Mouse (Mus musculus): ENCODE data around the gene Kctd6. TPM values are rescaled to one million over a fixed set of nuclear protein-coding genes. Genes with fewer than 3 reads are reported as not detected.

Gene Kctd6
- polyA plus RNA-seq, 1 experiment from 2014 or later: 20.8 TPM

- WGBS: 79% methylated on average over 1 of the region's 1 CpGs
Observed at GRCm38 (mm10) chr14:8233252-8233651, 19.3 kb downstream of the Kctd6 start.

DNA sequence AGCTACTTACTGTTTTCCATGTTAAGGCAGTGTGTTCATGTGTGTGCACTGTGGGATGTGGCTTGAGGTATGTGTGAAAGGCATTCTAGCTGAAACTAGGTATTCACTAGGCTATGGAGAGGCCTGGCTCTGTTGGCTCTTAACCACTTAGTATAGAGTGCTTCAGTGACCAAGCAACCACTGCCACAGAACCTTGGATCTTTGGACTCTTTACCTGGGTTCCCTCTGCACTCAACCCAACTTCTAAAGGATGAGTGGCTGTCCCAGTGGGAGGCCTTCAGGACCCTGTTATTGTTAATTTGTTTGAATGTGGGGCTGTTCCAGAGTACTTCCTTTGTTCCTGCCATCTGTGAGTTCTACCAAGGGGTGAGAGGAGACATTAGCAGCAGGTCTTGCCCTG is 27.9 kb downstream of the Kctd6 start:
- no peaks in the 10 kb centered on the region for H3K27me3 ChIP-seq
- no peaks in the 10 kb centered on the region for H3K9me3 ChIP-seq
- no peaks in the 10 kb centered on the region for H3K4me1 ChIP-seq (replicated peaks)
- no peak overlapping the region for H3K4me3 ChIP-seq
- H3K4me2 ChIP-seq: no peak overlapping the region
- no peak overlapping the region for H3K27ac ChIP-seq (replicated peaks)
- H3K9ac ChIP-seq: no peak overlapping the region
- no peak for ATAC-seq (ENCODE audit: low FRiP score, low read depth)
- H3K36me3 ChIP-seq: no peaks in the 10 kb centered on the region

More at GRCm38 (mm10) chr14:8233252-8233651, 19.3 kb downstream of the Kctd6 start:
- H3K9ac ChIP-seq: no peak overlapping the region
- H3K4me1 ChIP-seq (replicated peaks): no peaks in the 10 kb centered on the region
- no peaks in the 10 kb centered on the region for H3K27me3 ChIP-seq
- no peak overlapping the region for H3K4me2 ChIP-seq
- H3K27ac ChIP-seq (replicated peaks): no peak overlapping the region
- H3K36me3 ChIP-seq: no peaks in the 10 kb centered on the region
- H3K9me3 ChIP-seq: no peaks in the 10 kb centered on the region
- no peak for ATAC-seq (ENCODE audit: low FRiP score, low read depth)
- no peak overlapping the region for H3K4me3 ChIP-seq

DNA sequence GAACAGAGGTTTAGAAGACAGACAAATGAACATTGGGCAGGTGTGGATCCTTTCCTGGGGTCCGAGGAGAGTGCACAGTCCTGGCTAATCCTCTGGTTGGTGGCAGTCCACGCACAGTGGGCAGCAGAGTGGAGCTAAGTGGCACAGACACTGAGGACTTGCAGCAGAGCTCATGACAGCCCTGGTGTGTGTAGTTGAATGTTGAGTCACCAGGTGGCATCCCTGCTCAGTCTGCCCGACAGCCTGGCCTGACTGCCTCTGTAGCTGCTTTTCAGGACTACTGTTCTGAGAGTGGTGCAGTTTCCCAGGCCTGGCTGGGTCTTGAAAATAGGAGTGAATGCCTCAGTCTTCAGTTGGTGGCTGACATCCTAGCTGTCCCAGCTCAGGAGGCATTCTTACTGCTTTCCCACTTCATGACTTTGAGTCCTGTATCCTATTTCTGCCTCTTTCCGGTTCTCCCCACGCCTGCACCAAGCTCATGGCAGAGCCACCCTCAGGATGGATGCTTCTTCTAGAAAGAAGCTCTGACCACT is 28.5 kb downstream of the Kctd6 start:
- Histone ChIP-seq H3K27ac (replicated peaks) (no peak overlapping the region; the same call in 1 of the 2 replicates), H3K4me1 (replicated peaks) (no peaks in the 10 kb centered on the region), H3K4me2 (no peak overlapping the region), H3K9ac (no peak overlapping the region), H3K9me3 (no peaks in the 10 kb centered on the region), H3K27me3 (no peaks in the 10 kb centered on the region), H3K36me3 (no peaks in the 10 kb centered on the region), H3K4me3 (no peak overlapping the region)
- ATAC-seq (ENCODE audit: low FRiP score, low read depth): peak; percentile 69
- 60% methylated on average over 5 of the region's 5 CpGs for WGBS

- H3K4me2 ChIP-seq: no peak overlapping the region
- H3K9ac ChIP-seq: no peak overlapping the region
- H3K27me3 ChIP-seq: no peaks in the 10 kb centered on the region
- H3K4me1 ChIP-seq (replicated peaks): no peaks in the 10 kb centered on the region
- 69% methylated on average over 8 of the region's 8 CpGs for WGBS
- H3K9me3 ChIP-seq: no peaks in the 10 kb centered on the region
- no peak overlapping the region for H3K4me3 ChIP-seq
- no peaks in the 10 kb centered on the region for H3K36me3 ChIP-seq
- no peak for ATAC-seq (ENCODE audit: low FRiP score, low read depth)
- no peak overlapping the region for H3K27ac ChIP-seq (replicated peaks)
Observed at GRCm38 (mm10) chr14:8243136-8243888, 29.4 kb downstream of the Kctd6 start.

DNA sequence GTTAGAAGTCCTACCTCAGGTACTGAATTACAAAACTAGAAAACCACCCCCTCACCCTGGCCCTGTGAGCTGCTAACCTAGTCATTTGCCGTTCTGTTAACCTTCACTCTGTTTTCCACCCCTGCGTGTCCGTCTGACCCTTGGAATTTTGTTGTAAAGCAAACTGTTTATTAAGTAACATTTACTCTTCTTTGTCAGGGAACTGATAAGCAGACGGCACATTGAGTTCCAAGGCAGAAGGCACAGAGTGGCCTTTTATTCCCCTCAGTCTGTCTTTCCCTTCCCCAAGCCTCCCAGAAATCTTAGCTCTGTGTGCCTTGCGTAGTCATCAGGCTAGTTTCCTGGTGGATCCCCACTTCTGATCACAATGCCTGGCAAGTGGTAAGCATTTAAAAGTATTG is 30.3 kb downstream of the Kctd6 start:
- Histone ChIP-seq H3K27me3 (no peaks in the 10 kb centered on the region), H3K9me3 (no peaks in the 10 kb centered on the region), H3K4me1 (replicated peaks) (no peaks in the 10 kb centered on the region), H3K27ac (replicated peaks) (no peak overlapping the region), H3K9ac (no peak overlapping the region), H3K4me3 (no peak overlapping the region), H3K36me3 (no peaks in the 10 kb centered on the region), H3K4me2 (no peak overlapping the region)
- no peak for ATAC-seq (ENCODE audit: low FRiP score, low read depth)
- 86% methylated on average over 5 of the region's 5 CpGs for WGBS

DNA sequence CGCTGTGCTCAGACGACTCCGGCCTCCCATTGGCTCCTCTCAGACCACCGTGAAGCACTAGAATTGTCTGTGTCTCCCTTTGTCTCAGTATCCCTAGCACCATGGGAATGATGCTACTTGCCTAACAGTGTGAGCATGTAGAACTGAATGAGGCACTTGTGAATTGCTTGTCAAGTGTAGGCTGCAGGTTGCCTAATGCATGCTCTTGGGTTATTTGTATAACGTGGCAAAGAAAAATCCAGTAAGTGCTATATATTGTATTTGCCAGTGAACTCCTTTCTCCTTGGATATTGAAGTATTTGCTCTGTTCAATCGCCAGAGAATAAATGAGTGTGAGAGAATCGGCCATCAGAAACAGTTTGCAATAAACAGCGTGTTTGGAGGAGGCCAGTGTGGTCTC is 32.9 kb downstream of the Kctd6 start:
- Histone ChIP-seq H3K27me3 (no peaks in the 10 kb centered on the region), H3K4me3 (no peak overlapping the region), H3K4me1 (replicated peaks) (no peaks in the 10 kb centered on the region), H3K36me3 (no peaks in the 10 kb centered on the region), H3K27ac (replicated peaks) (no peak overlapping the region), H3K9me3 (no peaks in the 10 kb centered on the region), H3K9ac (no peak overlapping the region), H3K4me2 (no peak overlapping the region)
- 82% methylated on average over 8 of the region's 8 CpGs for WGBS
- ATAC-seq (ENCODE audit: low FRiP score, low read depth): no peak

DNA sequence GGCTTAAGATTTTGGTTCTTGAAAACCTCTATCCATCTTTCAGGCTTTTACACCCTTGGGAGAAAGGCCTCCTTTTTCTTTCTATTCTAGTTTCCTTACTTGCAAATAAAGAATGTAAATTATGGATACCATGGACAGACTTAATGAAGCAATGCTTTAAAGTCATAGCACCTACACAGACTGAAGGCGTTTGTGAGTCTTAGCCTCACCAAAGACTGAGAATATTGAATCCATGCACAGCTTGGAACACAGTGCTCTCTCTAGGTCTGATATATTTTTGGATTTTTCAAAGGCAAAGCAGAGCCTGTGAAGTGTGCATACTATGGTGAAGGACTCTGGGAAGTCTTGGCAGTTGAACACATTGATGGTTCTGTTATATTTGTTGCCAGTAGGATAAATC is 35.3 kb downstream of the Kctd6 start:
- no peak for ATAC-seq (ENCODE audit: low FRiP score, low read depth)
- H3K4me3 ChIP-seq: no peak overlapping the region
- H3K4me2 ChIP-seq: no peak overlapping the region
- H3K9ac ChIP-seq: no peak overlapping the region
- no peaks in the 10 kb centered on the region for H3K4me1 ChIP-seq (replicated peaks)
- no peaks in the 10 kb centered on the region for H3K36me3 ChIP-seq
- no peaks in the 10 kb centered on the region for H3K27me3 ChIP-seq
- no peak overlapping the region for H3K27ac ChIP-seq (replicated peaks)
- H3K9me3 ChIP-seq: no peaks in the 10 kb centered on the region
- 88% methylated on average over 1 of the region's 1 CpGs for whole genome bisulfite sequencing

DNA sequence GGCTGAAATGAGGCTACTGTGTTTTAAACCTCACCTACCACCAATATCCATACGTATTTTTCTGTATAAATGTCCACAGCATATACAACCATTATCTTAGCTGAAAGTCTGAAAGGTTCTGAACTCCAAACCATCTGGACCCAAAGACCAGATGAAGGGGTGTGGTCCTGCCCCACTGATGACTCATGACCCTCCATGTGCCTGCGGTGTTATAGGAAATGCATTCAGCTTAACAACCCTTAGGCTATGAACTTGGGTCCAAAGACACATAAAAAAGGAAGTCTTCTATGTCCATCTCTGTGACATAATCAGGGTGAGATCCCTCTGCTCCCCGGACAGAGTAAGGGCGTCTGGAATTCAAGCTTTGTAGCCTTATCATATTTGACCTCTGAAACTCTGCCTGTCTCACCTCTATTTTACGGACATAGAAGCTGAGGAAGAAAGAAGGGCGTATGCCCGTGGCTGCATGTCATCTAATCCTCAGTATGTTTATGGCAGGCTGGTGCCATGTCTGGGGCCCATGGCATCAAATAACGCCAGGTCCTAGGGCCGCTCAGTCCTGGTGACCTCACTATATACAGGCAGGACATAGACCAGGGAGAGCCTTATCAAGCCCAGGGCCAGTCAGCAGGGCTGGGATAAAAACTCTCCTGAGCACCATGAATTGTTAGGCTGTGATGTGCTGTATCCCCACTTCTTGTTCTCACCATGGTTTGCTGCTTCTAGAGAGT is 36.4 kb downstream of the Kctd6 start:
- H3K36me3 ChIP-seq: no peaks in the 10 kb centered on the region
- no peak overlapping the region for H3K27ac ChIP-seq (replicated peaks)
- no peak overlapping the region for H3K9ac ChIP-seq
- H3K4me2 ChIP-seq: no peak overlapping the region
- no peaks in the 10 kb centered on the region for H3K4me1 ChIP-seq (replicated peaks)
- ATAC-seq (ENCODE audit: low FRiP score, low read depth): no peak
- H3K4me3 ChIP-seq: no peak overlapping the region
- H3K9me3 ChIP-seq: no peaks in the 10 kb centered on the region
- H3K27me3 ChIP-seq: no peaks in the 10 kb centered on the region
- WGBS: 93% methylated on average over 9 of the region's 9 CpGs

GRCm38 (mm10) chr14:8251330-8251885 is 37.5 kb downstream of the Kctd6 start:
- ATAC-seq (ENCODE audit: low FRiP score, low read depth): peak; percentile 65
- H3K27me3 ChIP-seq: no peaks in the 10 kb centered on the region
- WGBS: 84% methylated on average over 8 of the region's 8 CpGs

DNA sequence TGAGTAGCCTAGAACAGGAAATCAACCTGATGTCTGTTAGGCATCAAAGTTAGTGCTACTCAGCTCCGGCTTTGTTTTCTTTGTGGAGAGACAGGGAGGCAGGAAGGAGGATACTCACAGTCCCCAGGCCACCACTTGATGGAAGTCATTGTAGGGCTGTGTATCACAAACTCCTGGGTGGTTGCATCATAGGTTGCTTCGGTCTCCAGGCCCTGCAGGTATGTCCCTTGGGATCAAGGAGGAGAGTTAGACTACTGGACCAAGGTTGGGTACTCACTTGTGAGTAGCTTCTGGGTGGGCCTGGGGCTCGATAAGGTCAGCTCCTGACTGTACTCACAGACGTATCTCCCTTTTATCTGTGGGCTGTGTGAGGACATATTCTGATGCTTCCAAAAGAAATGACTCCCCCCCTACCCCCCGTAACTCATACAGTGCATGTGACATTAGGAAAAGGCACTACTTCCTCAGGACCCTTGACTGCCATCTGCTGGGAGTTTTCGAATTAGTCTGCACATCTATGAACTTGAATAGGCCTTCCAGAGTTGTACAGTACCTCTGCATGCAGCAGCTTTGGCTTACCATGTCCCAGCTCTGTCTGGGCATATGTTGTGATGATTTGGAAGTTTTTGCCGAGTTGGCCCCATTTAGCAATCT is 41.3 kb downstream of the Kctd6 start:
- H3K4me2 ChIP-seq: no peak overlapping the region

More at GRCm38 (mm10) chr14:8251330-8251885, 37.5 kb downstream of the Kctd6 start:
- H3K4me3 ChIP-seq: no peak overlapping the region
- H3K9ac ChIP-seq: no peak overlapping the region
- no peak overlapping the region for H3K27ac ChIP-seq (replicated peaks)
- H3K4me2 ChIP-seq: no peak overlapping the region
- H3K9me3 ChIP-seq: no peaks in the 10 kb centered on the region
- no peaks in the 10 kb centered on the region for H3K4me1 ChIP-seq (replicated peaks)
- no peaks in the 10 kb centered on the region for H3K36me3 ChIP-seq

DNA sequence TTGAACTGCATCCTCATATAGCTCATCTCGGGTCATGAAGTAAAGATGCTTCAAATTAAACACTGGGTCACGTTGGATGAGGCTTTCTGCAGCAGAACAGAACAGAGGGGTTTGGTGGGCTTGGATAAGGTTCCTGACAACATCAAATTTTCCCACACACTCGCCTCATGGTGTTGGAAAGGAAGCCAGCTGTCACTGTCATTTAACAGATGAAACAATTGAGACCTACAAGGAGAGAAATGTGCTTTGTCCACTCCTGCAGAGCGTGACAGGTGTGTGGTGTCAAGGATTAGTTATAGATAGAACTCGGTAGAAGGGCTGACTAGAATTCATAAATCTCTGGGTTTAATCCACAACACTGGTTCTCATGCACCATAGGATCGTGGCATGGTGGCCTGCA is 42.1 kb downstream of the Kctd6 start:
- H3K36me3 ChIP-seq: no peaks in the 10 kb centered on the region
- no peak for ATAC-seq (ENCODE audit: low FRiP score, low read depth)
- H3K9ac ChIP-seq: no peak overlapping the region
- H3K27ac ChIP-seq (replicated peaks): no peak overlapping the region
- H3K27me3 ChIP-seq: no peaks in the 10 kb centered on the region
- H3K4me1 ChIP-seq (replicated peaks): no peaks in the 10 kb centered on the region
- no peak overlapping the region for H3K4me2 ChIP-seq
- H3K9me3 ChIP-seq: no peaks in the 10 kb centered on the region
- no peak overlapping the region for H3K4me3 ChIP-seq
- WGBS: 74% methylated on average over 6 of the region's 6 CpGs

More for the DNA sequence above, 41.3 kb downstream of the Kctd6 start:
- no peak overlapping the region for H3K9ac ChIP-seq
- H3K27me3 ChIP-seq: no peaks in the 10 kb centered on the region
- H3K4me3 ChIP-seq: no peak overlapping the region
- no peak for ATAC-seq (ENCODE audit: low FRiP score, low read depth)
- no peaks in the 10 kb centered on the region for H3K36me3 ChIP-seq
- no peaks in the 10 kb centered on the region for H3K9me3 ChIP-seq
- H3K4me1 ChIP-seq (replicated peaks): no peaks in the 10 kb centered on the region
- no peak overlapping the region for H3K27ac ChIP-seq (replicated peaks)
- WGBS: 76% methylated on average over 7 of the region's 7 CpGs

DNA sequence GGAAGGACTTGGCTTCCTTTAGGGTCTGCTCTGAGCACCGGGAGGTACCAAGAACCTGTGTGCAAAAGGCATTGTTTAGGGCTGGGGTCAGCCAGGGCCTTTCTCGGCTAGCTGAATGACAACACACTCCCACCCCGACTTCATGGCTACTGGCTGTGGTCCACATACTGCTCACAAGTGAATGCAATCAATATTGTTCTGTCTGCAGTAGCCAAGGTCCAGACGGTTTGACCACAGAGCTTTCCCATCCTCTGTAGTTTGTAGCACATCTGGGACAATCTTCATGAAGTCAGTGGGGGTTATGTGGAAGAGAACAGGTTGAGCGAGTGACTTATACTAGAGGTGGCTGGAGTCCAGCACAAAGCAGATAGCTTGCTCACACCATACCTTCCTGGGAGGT is 42.9 kb downstream of the Kctd6 start:
- 83% methylated on average over 5 of the region's 5 CpGs for WGBS
- Histone ChIP-seq H3K4me2 (no peak overlapping the region), H3K36me3 (no peaks in the 10 kb centered on the region), H3K4me3 (no peak overlapping the region), H3K9ac (no peak overlapping the region), H3K27me3 (no peaks in the 10 kb centered on the region), H3K9me3 (no peaks in the 10 kb centered on the region), H3K27ac (replicated peaks) (no peak overlapping the region), H3K4me1 (replicated peaks) (no peaks in the 10 kb centered on the region)
- ATAC-seq (ENCODE audit: low FRiP score, low read depth): no peak

Data from hindbrain, embryonic 15.5 days (tissue).